Mouse (Mus musculus): ENCODE results near the gene Tradd.

GRCm38 (mm10) chr8:105217926-105218522 lies 46.4 kb downstream of the Tradd start:
- TF ChIP-seq CTCF (IDR thresholded peaks at IDR 0.05) (peak; percentile 76), EP300 (IDR thresholded peaks at IDR 0.05) (no peak)

Measured in lung, postnatal 0 days (tissue).